Mouse (Mus musculus) small intestine, adult 2 months (tissue): ENCODE results near the gene Mansc4.

Experiments used
- CTCF ChIP-seq: fragments of 200-500 bp; IDR thresholded peaks from 2 replicates; pipeline ENCODE4 v1.5.1; 2012; ENCODE audit warnings: low read depth, mild to moderate bottlenecking, control low read depth, inconsistent platforms, low read length, moderate library complexity, mixed read lengths; ENCODE audit not compliant: insufficient replicate concordance, insufficient read length; ENCODE audit errors: extremely low read depth
- POLR2A ChIP-seq: fragments of 200-500 bp; IDR thresholded peaks from 2 replicates; pipeline ENCODE4 v1.6.1; 2012; ENCODE audit warnings: low read depth, mild to moderate bottlenecking, control low read depth, inconsistent platforms, low read length, moderate library complexity

- TF ChIP-seq POLR2A (no peak), CTCF (no peak)
Measured at GRCm38 (mm10) chr6:147043633-147044032, 43.2 kb downstream of the Mansc4 start.
